Mouse (Mus musculus) cerebellum, postnatal 36 days (tissue): Measurements from ENCODE around the gene Wdr81.
A peak's percentile ranks its signal among the peaks of the same experiment; 100 is the strongest.

Experiments used
- DNase-seq, 2 experiments: peaks; one replicate each; pipeline ENCODE4 v3.0.0; 2021 to 2022; ENCODE audit warnings: mixed read lengths in 2 of 2

Wdr81 gene

GRCm38 (mm10) chr11:75434138-75434537 is 20.4 kb downstream of the Wdr81 start:
- DNase-seq: no peak

- DNase-seq: peak; percentile 66 to 70
These were observed 23.2 kb downstream of the Wdr81 start for GRCm38 (mm10) chr11:75431307-75431706.

- DNase-seq: no peak
These were observed 25.4 kb downstream of the Wdr81 start for GRCm38 (mm10) chr11:75429019-75429705.

- no peak for DNase-seq
These were observed 30.1 kb downstream of the Wdr81 start for GRCm38 (mm10) chr11:75424459-75424858.

DNA sequence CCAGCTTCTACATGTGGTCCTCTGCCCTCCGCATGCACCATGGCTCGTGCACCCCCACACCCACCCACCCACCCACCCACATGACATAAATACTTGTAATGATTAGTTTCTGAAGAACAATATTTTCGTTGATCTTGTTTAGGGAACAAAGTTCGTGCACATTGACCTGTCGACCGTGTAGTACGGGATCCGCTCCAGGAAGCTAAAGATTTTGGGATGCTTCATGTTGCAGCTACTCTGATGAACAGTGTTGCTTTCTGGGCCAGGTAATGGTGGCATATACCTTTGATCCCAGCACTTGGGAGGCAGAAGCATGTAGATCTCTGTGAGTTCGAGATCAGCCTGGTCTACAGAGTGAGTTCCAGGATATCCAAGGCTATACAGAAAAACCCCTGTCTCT is 30.5 kb downstream of the Wdr81 start:
- no peak for DNase-seq

- no peak for DNase-seq
These were observed 31.4 kb downstream of the Wdr81 start for GRCm38 (mm10) chr11:75423091-75423490.

DNA sequence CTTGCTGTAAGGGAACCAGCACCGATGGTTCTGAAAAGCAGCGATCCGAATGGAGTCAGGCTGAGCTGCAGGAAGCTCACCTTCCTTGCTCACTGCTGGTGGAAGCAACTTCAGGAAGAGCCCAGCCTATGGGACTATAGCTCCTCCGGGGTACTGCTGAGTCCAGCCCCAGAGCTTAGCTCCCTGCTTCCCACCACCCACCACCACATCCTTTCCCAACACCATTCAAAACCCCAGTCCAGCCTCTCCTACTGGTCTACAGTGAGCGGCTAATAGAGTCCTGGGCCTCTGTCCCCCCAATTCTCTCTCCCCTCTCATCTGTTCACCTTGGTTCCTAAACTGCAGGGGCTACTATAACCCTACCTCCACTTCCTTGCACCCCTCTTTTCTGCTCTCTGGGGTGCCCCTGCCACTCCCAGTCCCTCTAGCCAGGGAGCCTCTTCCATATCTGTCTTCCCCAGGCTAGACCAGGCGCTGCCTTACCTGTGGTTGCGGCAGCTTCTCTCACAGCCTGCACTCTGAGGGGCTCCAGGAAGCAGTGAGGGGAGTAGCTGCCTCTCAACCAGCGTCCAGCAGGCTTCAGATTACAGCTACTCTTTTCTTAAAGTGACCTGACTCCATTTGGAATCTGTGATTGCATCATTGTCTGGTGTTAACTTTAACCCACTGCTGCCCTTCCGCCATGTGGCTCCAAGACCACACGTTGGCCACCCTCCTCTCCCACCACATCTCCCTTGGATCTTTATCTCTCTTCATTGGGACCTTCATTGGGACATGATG is 32.3 kb downstream of the Wdr81 start, which contains the start of gene Serpinf1:
Gene Serpinf1 (minus strand): TSS at position 689 of the 780 bp plus-strand sequence.
- no peak for DNase-seq

GRCm38 (mm10) chr11:75421375-75422012 is 33.0 kb downstream of the Wdr81 start:
- DNase-seq: no peak

DNA sequence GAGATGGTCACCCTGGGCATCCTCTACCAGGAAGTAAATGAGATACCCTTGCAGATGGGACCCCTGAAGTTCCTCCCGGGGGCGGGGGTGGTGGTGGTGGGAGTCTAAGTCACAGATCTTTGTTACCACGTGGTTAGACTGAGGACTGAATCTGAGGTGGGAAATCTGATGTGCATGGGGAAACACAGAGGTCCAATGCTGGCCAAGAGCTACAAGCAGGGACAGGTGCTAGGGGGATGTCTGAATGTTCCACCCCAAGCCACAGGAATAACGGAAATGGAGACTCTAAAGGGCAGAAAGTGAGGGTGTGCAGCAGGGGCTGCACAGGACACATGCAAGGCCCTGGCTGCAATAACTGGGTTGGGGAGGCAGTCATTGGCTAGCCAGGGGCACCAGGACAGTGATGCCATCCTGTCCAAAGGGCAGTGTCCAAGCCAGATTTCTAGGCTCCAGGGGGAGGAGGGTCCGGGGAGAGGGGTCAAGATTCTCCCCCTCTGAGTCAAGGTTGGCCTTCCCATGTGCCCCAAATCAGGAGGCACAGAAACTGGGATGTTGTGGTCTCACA is 33.6 kb downstream of the Wdr81 start:
- DNase-seq: no peak

GRCm38 (mm10) chr11:75420037-75420436 is 34.5 kb downstream of the Wdr81 start:
- no peak for DNase-seq

GRCm38 (mm10) chr11:75415994-75416393 is 38.5 kb downstream of the Wdr81 start:
- DNase-seq: no peak

DNA sequence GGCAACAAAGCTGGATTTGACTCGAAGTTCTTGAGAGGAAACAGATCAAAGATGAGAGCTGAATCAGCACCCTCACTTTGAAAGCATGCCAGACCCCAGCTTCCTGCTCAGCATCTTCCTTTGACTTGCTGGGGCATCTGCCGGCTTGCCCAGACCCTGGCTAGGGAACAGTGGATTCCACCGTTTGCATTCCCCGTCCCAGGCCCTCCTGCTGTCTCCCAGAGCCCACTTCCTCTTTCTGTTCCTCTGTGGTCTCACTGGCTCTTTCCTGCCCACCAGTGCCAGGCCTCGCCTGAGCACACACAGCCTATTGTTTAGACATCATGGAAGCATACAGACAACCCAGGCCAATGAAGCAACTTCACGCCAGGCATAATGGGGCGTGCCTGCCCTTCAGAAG is 39.4 kb downstream of the Wdr81 start:
- DNase-seq: no peak

- no peak for DNase-seq
These were observed 43.9 kb downstream of the Wdr81 start for GRCm38 (mm10) chr11:75410591-75410990.

DNA sequence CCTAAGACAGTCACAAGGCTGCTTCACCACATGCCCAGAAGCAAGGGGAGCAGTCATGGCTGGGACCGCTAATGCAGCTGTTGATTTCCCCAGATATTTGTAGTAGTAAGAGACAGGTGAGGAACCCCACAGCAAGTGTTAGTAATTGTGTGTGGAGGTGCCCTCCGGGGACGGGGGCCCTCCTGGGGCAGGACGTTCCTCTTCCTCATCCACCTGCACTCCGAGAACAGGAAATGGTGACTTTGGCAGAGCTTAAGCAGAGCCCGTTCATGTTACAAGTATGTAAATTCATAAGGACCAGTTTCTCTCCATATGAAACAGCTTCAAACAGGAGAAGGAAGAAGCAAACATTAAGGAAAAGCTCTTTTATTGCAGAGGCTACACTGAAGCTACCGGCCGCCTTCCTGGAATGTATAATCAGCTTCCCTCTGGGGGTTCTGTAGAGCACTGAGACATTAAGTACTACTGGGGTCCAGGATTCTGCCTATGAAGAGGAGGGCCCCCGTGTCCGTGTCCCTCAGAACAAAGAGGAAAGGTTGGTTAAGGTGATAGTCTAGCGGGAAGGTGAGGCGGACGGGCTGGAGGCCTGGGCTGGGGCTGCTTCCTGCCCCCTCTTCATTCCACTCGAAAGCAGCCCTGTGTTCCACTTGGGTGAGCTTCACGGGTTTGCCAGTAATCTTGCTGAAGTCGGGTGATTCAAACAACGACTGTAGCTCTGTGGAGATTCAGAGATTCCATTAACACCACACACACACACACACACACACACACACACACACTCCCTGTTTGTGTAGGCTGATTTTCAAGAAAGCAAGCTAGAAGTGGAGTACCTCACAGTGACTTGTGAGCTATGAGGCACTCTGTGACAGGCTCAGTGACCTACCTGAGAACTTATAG is 44.6 kb downstream of the Wdr81 start:
- no peak for DNase-seq

GRCm38 (mm10) chr11:75406865-75407264 is 47.7 kb downstream of the Wdr81 start:
- peak; percentile 28 to 35 for DNase-seq

DNA sequence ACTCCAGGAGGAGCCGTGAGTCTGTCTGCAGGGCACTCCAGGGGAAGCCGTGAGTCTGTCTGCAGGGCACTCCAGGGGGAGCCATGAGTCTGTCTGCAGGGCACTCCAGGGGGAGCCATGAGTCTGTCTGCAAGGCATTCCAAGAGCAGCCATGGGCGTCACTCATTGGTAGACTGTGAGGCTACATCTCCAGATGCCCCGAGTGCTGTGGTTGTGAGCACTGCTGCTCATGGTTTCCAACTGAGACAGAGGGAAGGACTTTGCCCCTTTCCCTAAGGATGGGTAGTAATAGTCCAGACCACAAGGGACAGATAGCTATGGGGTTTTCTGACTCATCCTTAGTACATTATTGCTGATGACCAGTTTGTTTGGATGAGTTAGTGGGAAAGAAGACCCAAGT is 48.4 kb downstream of the Wdr81 start:
- DNase-seq: no peak

- DNase-seq: peak; percentile 14 to 22
These were observed 49.7 kb downstream of the Wdr81 start for GRCm38 (mm10) chr11:75404801-75405200.

DNA sequence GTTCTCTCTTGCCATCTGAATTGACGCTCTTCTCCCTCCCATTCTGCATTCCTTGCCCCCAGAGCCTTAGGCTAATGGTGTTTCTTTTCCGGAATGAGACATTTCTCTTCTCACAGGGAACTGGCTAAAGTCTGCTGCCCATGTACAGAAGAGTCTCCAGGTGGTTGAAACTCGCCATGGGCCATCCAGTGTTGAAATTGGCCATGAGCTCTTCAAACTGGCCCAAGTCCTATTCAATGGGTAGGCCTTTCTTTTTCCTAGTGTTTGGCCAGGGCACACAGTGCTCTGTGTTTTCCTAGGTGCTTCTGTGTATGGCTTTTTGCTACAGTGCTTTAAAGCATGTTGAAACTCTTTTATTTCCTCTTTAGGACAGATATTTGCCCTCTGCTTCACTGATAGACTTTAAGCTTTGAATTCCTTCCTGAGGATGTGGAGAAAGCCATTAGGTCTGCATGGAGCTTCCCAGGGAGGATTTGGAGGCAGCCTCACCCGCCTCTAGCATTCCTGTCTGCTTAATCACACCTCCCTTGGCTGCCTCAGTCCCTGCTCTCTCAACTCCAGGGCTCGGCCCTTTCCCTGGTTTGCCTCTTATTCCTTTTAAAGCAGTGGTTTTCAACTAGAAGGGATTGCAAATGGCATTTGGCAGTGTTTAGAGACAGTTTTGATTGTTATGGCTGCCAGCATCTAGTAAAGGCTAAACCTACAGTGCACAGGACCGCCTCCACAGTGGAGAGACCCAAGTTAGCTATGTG is 51.0 kb downstream of the Wdr81 start:
- no peak for DNase-seq

- peak in 1 of 2 experiments; percentile 16 for DNase-seq
These were observed 52.2 kb downstream of the Wdr81 start for GRCm38 (mm10) chr11:75402271-75402690.

DNA sequence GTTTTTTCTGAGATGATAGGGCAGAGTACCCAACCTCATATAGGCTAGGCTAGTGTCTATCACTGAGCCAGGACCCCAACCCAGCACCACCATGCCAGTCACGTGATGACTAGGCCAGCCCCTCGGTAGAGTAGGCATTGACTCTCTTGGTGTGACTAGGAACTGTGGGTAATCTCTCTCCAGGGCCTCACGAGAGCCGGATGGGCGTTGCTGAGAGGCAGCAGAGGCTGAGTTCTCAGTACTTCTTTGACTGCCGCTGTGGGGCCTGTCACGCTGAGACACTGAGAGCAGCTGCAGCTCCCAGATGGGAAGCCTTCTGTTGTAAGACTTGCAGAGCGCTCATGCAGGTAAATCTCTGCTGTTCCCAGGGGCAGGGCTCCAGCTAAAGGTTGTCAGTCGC is 54.4 kb downstream of the Wdr81 start:
- peak; percentile 21 to 22 for DNase-seq

DNA sequence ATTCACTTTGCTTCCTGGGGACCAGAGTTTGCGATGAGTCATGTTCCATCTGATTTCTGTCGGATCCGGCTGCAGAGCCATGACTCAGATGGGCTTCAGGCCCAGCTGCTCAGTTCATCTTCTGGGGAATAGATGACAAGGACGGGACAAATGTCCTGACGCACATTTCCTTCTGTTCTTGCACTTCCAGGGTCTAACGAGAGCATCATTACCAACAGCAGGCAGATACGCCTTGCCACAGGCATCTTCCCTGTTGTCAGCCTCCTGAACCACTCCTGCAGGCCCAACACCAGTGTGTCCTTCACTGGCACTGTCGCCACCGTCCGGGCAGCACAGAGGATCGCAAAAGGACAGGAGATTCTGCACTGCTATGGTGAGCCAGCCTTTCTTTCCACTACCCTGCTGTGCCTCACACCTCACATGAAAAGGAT is 55.1 kb downstream of the Wdr81 start:
- peak; percentile 43 to 49 for DNase-seq
